In the genomic region with DNA sequence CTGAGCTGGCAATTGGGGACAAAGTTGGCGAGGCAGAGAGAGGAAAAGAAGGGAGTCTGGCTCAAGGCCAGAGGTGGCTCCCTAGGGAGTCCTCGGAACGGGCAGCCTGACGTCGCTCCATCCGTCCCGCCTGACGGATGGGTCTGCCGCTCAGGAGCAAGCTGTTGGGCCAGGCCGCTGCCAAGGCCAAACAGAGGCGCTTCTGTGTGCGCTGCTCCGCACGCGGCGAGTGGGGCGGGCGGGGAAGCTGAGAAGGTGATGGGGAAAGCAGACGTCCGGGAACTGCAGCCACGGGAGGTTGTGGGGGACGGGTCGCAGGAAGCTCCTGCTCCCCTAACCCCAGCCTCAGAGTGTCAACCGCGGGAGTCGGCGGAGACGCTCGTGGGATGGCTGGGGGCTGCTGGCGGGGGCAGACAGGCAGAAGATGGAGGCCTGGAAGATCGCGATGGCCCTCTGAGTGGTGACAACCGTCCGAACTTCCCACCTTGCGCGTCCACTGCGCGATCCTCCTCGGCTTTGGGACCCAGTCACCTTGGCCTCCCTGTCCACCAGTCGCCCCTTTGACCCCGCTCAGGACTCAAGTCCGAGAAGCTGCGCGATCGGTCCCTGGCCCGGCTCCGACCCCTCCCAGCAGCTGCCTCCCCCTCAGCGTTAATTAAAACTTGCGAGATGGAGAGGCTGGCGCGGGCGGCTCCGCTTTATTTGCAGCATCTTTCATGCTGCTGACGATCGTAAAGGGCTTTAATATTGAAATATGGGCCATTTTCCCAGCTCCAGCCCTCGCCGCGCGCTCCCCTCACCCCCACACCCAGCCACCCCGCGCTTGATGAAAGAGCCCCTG, we compare ENCODE assay signal across 8 mouse cellular contexts.
A peak's percentile ranks its signal among the peaks of the same experiment; 100 is the strongest.
DNase-seq lines count a peak whose midpoint lies in the region; ATAC-seq and TF ChIP-seq lines count a peak whose summit lies in the region.

No protein-coding gene starts in this region.

- no peak for TF ChIP-seq POLR2A in liver, adult 2 months (IDR thresholded peaks at IDR 0.05; ENCODE audit: extremely low read depth, insufficient read depth, low read length)

- no peak overlapping the region for H3K27ac ChIP-seq in embryonic facial prominence, embryonic 13.5 days
- peak overlapping the region; percentile 76 for H3K27ac ChIP-seq in hindbrain, embryonic 12.5 days
- H3K27ac ChIP-seq in liver, adult 2 months (replicated peaks; ENCODE audit: insufficient read depth, low read depth, low read length) = no peak overlapping the region
- peak overlapping the region; percentile 72 for H3K27ac ChIP-seq in neural tube, embryonic 15.5 days (replicated peaks)

- H3K79me2 ChIP-seq in liver, adult 2 months (ENCODE audit: control insufficient read depth, insufficient read depth, low read length) = no peaks in the 10 kb centered on the region

- DNase-seq in retina, postnatal 1 day = peak; percentile 51
- no peak for DNase-seq in retina, embryonic 14.5 days (ENCODE audit: low spot score)
- DNase-seq in liver, adult 2 months (ENCODE audit: extremely low read depth, low read depth, low spot score) = no peak
- no peak for DNase-seq in layer of hippocampus, adult 9-11 months
- no peak for DNase-seq in urinary bladder, adult 18-20 months (ENCODE audit: low spot score in 2 of 2)

- under 1% methylated on average over 61 of the region's 61 CpGs for WGBS in embryonic facial prominence, embryonic 13.5 days
- WGBS in hindbrain, embryonic 12.5 days = under 1% methylated on average over 60 of the region's 61 CpGs
- 4% methylated on average over 61 of the region's 61 CpGs for WGBS in liver, adult 2 months
- 3% methylated on average over 61 of the region's 61 CpGs for WGBS in neural tube, embryonic 15.5 days

- TF ChIP-seq CTCF in liver, adult 2 months (IDR thresholded peaks at IDR 0.05; ENCODE audit: low read depth, low read length) = no peak

- no peak for ATAC-seq in embryonic facial prominence, embryonic 13.5 days (ENCODE audit: insufficient number of reproducible peaks, insufficient read depth, low FRiP score, low TSS enrichment, low read depth)
- peak; percentile 55; the same call in 1 of the 2 replicates for ATAC-seq in hindbrain, embryonic 12.5 days (ENCODE audit: low FRiP score)
- peak; percentile 49 for ATAC-seq in neural tube, embryonic 15.5 days (ENCODE audit: low FRiP score)

- H3K4me2 ChIP-seq in embryonic facial prominence, embryonic 13.5 days = peak overlapping the region; percentile 53
- H3K4me2 ChIP-seq in hindbrain, embryonic 12.5 days (replicated peaks) = peak overlapping the region; percentile 56
- peak overlapping the region; percentile 69 for H3K4me2 ChIP-seq in neural tube, embryonic 15.5 days

- peak overlapping the region; percentile 30 for H3K4me3 ChIP-seq in embryonic facial prominence, embryonic 13.5 days
- H3K4me3 ChIP-seq in hindbrain, embryonic 12.5 days = peak overlapping the region; percentile 27
- peak overlapping the region; percentile 18; the same call in 1 of the 2 replicates for H3K4me3 ChIP-seq in liver, adult 2 months (ENCODE audit: insufficient read depth, low read depth, low read length)
- H3K4me3 ChIP-seq in neural tube, embryonic 15.5 days (replicated peaks) = peak overlapping the region; percentile 30

- no peaks in the 10 kb centered on the region for H3K36me3 ChIP-seq in embryonic facial prominence, embryonic 13.5 days
- no peaks in the 10 kb centered on the region for H3K36me3 ChIP-seq in hindbrain, embryonic 12.5 days
- H3K36me3 ChIP-seq in liver, adult 2 months (ENCODE audit: control insufficient read depth, insufficient read depth, low read length) = no peaks in the 10 kb centered on the region
- H3K36me3 ChIP-seq in neural tube, embryonic 15.5 days = no peaks in the 10 kb centered on the region

- peaks cover 100% of the 10 kb centered on the region for H3K27me3 ChIP-seq in embryonic facial prominence, embryonic 13.5 days
- H3K27me3 ChIP-seq in hindbrain, embryonic 12.5 days = peaks cover 97% of the 10 kb centered on the region
- H3K27me3 ChIP-seq in liver, adult 2 months (ENCODE audit: control insufficient read depth, insufficient read depth, low read length) = peaks cover 2% of the 10 kb centered on the region; the same call in 1 of the 2 replicates
- H3K27me3 ChIP-seq in neural tube, embryonic 15.5 days (replicated peaks) = 0 out of 2 replicates have a peak, but pooled peaks cover 8% of the 10 kb centered on the region

- H3K9ac ChIP-seq in embryonic facial prominence, embryonic 13.5 days = 0 out of 2 replicates have a peak overlapping the region, but pooled peaks have one; percentile 28
- peak overlapping the region; percentile 48 for H3K9ac ChIP-seq in hindbrain, embryonic 12.5 days
- peak overlapping the region; percentile 8; the same call in 1 of the 2 replicates for H3K9ac ChIP-seq in liver, adult 2 months (ENCODE audit: low read depth, low read length)
- peak overlapping the region; percentile 40 for H3K9ac ChIP-seq in neural tube, embryonic 15.5 days (replicated peaks)

- H3K4me1 ChIP-seq in embryonic facial prominence, embryonic 13.5 days = peaks cover 21% of the 10 kb centered on the region
- peaks cover 19% of the 10 kb centered on the region for H3K4me1 ChIP-seq in hindbrain, embryonic 12.5 days
- peaks cover 18% of the 10 kb centered on the region for H3K4me1 ChIP-seq in liver, adult 2 months (ENCODE audit: control insufficient read depth, insufficient read depth, low read length)
- H3K4me1 ChIP-seq in neural tube, embryonic 15.5 days = peaks cover 58% of the 10 kb centered on the region

- no peaks in the 10 kb centered on the region for H3K9me3 ChIP-seq in embryonic facial prominence, embryonic 13.5 days
- no peaks in the 10 kb centered on the region for H3K9me3 ChIP-seq in hindbrain, embryonic 12.5 days (replicated peaks)
- no peaks in the 10 kb centered on the region for H3K9me3 ChIP-seq in neural tube, embryonic 15.5 days (replicated peaks)

Comparison
In these comparisons a context has a peak if more than half of its experiments do, and no peak if none do; other contexts are left out.
1. H3K27ac ChIP-seq: peak in hindbrain, embryonic 12.5 days (single experiment) and neural tube, embryonic 15.5 days (single experiment); none in embryonic facial prominence, embryonic 13.5 days (single experiment) and liver, adult 2 months (single experiment).
2. Peak in every context shown above with its lines, with median percentiles within 50 percentile points of each other: H3K4me2 ChIP-seq, H3K4me3 ChIP-seq and H3K9ac ChIP-seq.